Comparison of ENCODE assay signal across 9 mouse cellular contexts in the genomic region with DNA sequence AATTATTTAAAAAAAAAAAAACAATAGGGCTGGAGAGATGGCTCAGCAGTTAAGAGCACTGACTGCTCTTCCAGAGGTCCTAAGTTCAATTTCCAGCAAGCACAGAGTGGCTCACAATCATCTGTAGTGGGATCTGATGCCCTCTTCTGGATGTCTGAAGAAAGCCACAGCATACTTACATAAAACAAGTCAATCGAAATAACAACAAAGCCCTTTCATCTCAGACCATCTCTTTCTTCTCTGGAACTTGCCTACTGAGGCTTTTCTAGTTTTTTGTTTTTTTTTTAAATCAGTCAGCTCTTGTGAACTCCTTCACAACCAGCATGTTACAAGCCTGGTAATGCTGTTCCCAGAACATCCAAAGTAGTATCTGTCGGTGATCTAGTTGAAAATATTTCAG. TPM values are rescaled to one million over a fixed set of nuclear protein-coding genes. Genes with fewer than 3 reads are reported as not detected.
DNase-seq lines count a peak whose midpoint lies in the region; ATAC-seq and TF ChIP-seq lines count a peak whose summit lies in the region.
"Had no signal": no experiment of that assay in that cellular context is flagged by ENCODE, and none has a peak within 500 bp of the region (broad histone marks: within the 10 kb centered on the region; RNA-seq: fewer than 3 reads in every experiment).

No protein-coding gene starts in this region.

- peak overlapping the region; percentile 98 for H3K4me2 ChIP-seq in kidney, postnatal 0 days (ENCODE audit: low read length)

- peak; percentile 87 for TF ChIP-seq CTCF in kidney, postnatal 0 days (IDR thresholded peaks at IDR 0.05; ENCODE audit: low read depth)

- H3K27ac ChIP-seq in heart, embryonic 10.5 days, result peak overlapping the region; percentile 100
- H3K27ac ChIP-seq in kidney, postnatal 0 days, result peak overlapping the region; percentile 95; the same call in 1 of the 2 replicates
- peak overlapping the region; percentile 99 for H3K27ac ChIP-seq in midbrain, embryonic 10.5 days (replicated peaks)

- 18% methylated on average over 2 of the region's 2 CpGs for WGBS in heart, embryonic 10.5 days
- 9% methylated on average over 2 of the region's 2 CpGs for WGBS in kidney, postnatal 0 days
- 25% methylated on average over 2 of the region's 2 CpGs for WGBS in midbrain, embryonic 10.5 days

- H3K36me3 ChIP-seq in heart, embryonic 10.5 days, result peaks cover 19% of the 10 kb centered on the region
- H3K36me3 ChIP-seq in kidney, postnatal 0 days (ENCODE audit: insufficient read depth, low read length), result 0 out of 2 replicates have a peak, but pooled peaks cover 5% of the 10 kb centered on the region
- H3K36me3 ChIP-seq in midbrain, embryonic 10.5 days, result peaks cover 33% of the 10 kb centered on the region

- DNase-seq in layer of hippocampus, adult 9-11 months, result peak; percentile 48
- DNase-seq in layer of hippocampus, adult 11-12 months (ENCODE audit: low spot score), result no peak
- peak; percentile 77 for DNase-seq in ZHBTc4 (ENCODE audit: low read depth, low spot score)
- DNase-seq in heart, embryonic 10.5 days (ENCODE audit: low spot score), result no peak
- DNase-seq in kidney, postnatal 0 days (ENCODE audit: low spot score), result peak; percentile 93
- no peak for DNase-seq in midbrain, embryonic 10.5 days (ENCODE audit: low spot score)
- no peak for DNase-seq in frontal cortex, postnatal 25 days (ENCODE audit: low spot score in 2 of 2)
- DNase-seq in right cerebral cortex, postnatal 4 days, result no peak

- peak overlapping the region; percentile 81 for H3K4me3 ChIP-seq in heart, embryonic 10.5 days
- H3K4me3 ChIP-seq in kidney, postnatal 0 days (replicated peaks; ENCODE audit: low read depth, low read length), result peak overlapping the region; percentile 80
- peak overlapping the region; percentile 86 for H3K4me3 ChIP-seq in midbrain, embryonic 10.5 days

- no peak for ATAC-seq in kidney, postnatal 0 days (replicated peaks; ENCODE audit: low FRiP score, low read depth)

- peak overlapping the region; percentile 80; the same call in 1 of the 2 replicates for H3K9ac ChIP-seq in kidney, postnatal 0 days (ENCODE audit: low read depth, low read length)

- H3K4me1 ChIP-seq in heart, embryonic 10.5 days, result peaks cover 10% of the 10 kb centered on the region; the same call in 1 of the 2 replicates
- 0 out of 2 replicates have a peak, but pooled peaks cover 6% of the 10 kb centered on the region for H3K4me1 ChIP-seq in kidney, postnatal 0 days (replicated peaks; ENCODE audit: insufficient read depth, low read length)
- peaks cover 27% of the 10 kb centered on the region for H3K4me1 ChIP-seq in midbrain, embryonic 10.5 days

- H3K9me3 ChIP-seq in heart, embryonic 10.5 days, result no peaks in the 10 kb centered on the region
- no peaks in the 10 kb centered on the region for H3K9me3 ChIP-seq in kidney, postnatal 0 days (replicated peaks; ENCODE audit: low read length)
- no peaks in the 10 kb centered on the region for H3K9me3 ChIP-seq in midbrain, embryonic 10.5 days (replicated peaks)

- no peaks in the 10 kb centered on the region for H3K27me3 ChIP-seq in heart, embryonic 10.5 days (ENCODE audit: insufficient read depth, poor library complexity, severe bottlenecking)
- no peaks in the 10 kb centered on the region for H3K27me3 ChIP-seq in kidney, postnatal 0 days (ENCODE audit: insufficient read depth, low read length)
- no peaks in the 10 kb centered on the region for H3K27me3 ChIP-seq in midbrain, embryonic 10.5 days (ENCODE audit: low read depth, poor library complexity, severe bottlenecking)

RNA-seq across cellular contexts. Expression of a gene that starts 1.0 kb away (rescaled TPM):
- 197 and 247 TPM in 2 replicates for polyA plus RNA-seq in heart, embryonic 10.5 days (2016; fragmentation: Nextera tagmentation; extraction: Ambion mirVana)
- 133 and 141 TPM in 2 replicates for polyA plus RNA-seq in kidney, postnatal 0 days (2015; fragmentation: Nextera tagmentation; extraction: Ambion mirVana)
- polyA plus RNA-seq in midbrain, embryonic 10.5 days (2016; fragmentation: Nextera tagmentation; extraction: Ambion mirVana), result 307 and 337 TPM in 2 replicates

RNA-seq across cellular contexts. Expression of a gene that starts 8.2 kb away (rescaled TPM):
- polyA plus RNA-seq in heart, embryonic 10.5 days (2016; fragmentation: Nextera tagmentation; extraction: Ambion mirVana), result 1.6 and 1.7 TPM in 2 replicates
- 0.54 and 0.72 TPM in 2 replicates for polyA plus RNA-seq in kidney, postnatal 0 days (2015; fragmentation: Nextera tagmentation; extraction: Ambion mirVana)
- 0.71 and 0.81 TPM in 2 replicates for polyA plus RNA-seq in midbrain, embryonic 10.5 days (2016; fragmentation: Nextera tagmentation; extraction: Ambion mirVana)

RNA-seq across cellular contexts. Expression of a gene that starts 8.7 kb away (rescaled TPM):
- 1.8 and 2.4 TPM in 2 replicates for polyA plus RNA-seq in heart, embryonic 10.5 days (2016; fragmentation: Nextera tagmentation; extraction: Ambion mirVana)
- polyA plus RNA-seq in kidney, postnatal 0 days (2015; fragmentation: Nextera tagmentation; extraction: Ambion mirVana), result 22.4 and 23.5 TPM in 2 replicates
- 1.3 and 1.6 TPM in 2 replicates for polyA plus RNA-seq in midbrain, embryonic 10.5 days (2016; fragmentation: Nextera tagmentation; extraction: Ambion mirVana)

RNA-seq across cellular contexts. Expression of a gene that starts 10.9 kb away (rescaled TPM):
- 0.52 TPM in 1 of 2 replicates, not detected in the other for polyA plus RNA-seq in heart, embryonic 10.5 days (2016; fragmentation: Nextera tagmentation; extraction: Ambion mirVana)
- polyA plus RNA-seq in kidney, postnatal 0 days (2015; fragmentation: Nextera tagmentation; extraction: Ambion mirVana), result not detected in 2 replicates
- 0.27 TPM in 1 of 2 replicates, not detected in the other for polyA plus RNA-seq in midbrain, embryonic 10.5 days (2016; fragmentation: Nextera tagmentation; extraction: Ambion mirVana)
- polyA plus RNA-seq: spleen, adult 2 months had no signal

RNA-seq across cellular contexts. Expression of a gene that starts 20.1 kb away (rescaled TPM):
- polyA plus RNA-seq in heart, embryonic 10.5 days (2016; fragmentation: Nextera tagmentation; extraction: Ambion mirVana), result 112 and 166 TPM in 2 replicates
- 61.3 and 63.3 TPM in 2 replicates for polyA plus RNA-seq in kidney, postnatal 0 days (2015; fragmentation: Nextera tagmentation; extraction: Ambion mirVana)
- polyA plus RNA-seq in midbrain, embryonic 10.5 days (2016; fragmentation: Nextera tagmentation; extraction: Ambion mirVana), result 177 and 210 TPM in 2 replicates

Comparison
In these comparisons a context has a peak if more than half of its experiments do, and no peak if none do; other contexts are left out.
1. DNase-seq: peak in layer of hippocampus, adult 9-11 months (single experiment), ZHBTc4 (single experiment) and kidney, postnatal 0 days (single experiment); none in layer of hippocampus, adult 11-12 months (single experiment), heart, embryonic 10.5 days (single experiment), midbrain, embryonic 10.5 days (single experiment), frontal cortex, postnatal 25 days (0 of 2) and right cerebral cortex, postnatal 4 days (single experiment).
2. Peak in every context shown above with its lines, with median percentiles within 50 percentile points of each other: H3K27ac ChIP-seq and H3K4me3 ChIP-seq.